Mouse (Mus musculus) lung, adult 2 months (tissue): ENCODE results near the gene Olfml2a.

Source experiments
- CTCF ChIP-seq: fragments of 200-500 bp; IDR thresholded peaks from 2 replicates; pipeline ENCODE4 v1.5.1; 2011; ENCODE audit warnings: mild to moderate bottlenecking, low read length, control low read depth; ENCODE audit not compliant: insufficient read depth
- POLR2A ChIP-seq: fragments of 200-500 bp; IDR thresholded peaks from 2 replicates; pipeline ENCODE4 v1.6.1; 2011; ENCODE audit warnings: low read depth, mild to moderate bottlenecking, control low read depth, low read length, borderline replicate concordance; ENCODE audit errors: extremely low read depth

- no peak for TF ChIP-seq CTCF
- TF ChIP-seq POLR2A: no peak
Observed at GRCm38 (mm10) chr2:39008954-39009365, 77.2 kb downstream of the Olfml2a start.
